Mouse (Mus musculus): ENCODE measurements around the gene Itgav.

DNA sequence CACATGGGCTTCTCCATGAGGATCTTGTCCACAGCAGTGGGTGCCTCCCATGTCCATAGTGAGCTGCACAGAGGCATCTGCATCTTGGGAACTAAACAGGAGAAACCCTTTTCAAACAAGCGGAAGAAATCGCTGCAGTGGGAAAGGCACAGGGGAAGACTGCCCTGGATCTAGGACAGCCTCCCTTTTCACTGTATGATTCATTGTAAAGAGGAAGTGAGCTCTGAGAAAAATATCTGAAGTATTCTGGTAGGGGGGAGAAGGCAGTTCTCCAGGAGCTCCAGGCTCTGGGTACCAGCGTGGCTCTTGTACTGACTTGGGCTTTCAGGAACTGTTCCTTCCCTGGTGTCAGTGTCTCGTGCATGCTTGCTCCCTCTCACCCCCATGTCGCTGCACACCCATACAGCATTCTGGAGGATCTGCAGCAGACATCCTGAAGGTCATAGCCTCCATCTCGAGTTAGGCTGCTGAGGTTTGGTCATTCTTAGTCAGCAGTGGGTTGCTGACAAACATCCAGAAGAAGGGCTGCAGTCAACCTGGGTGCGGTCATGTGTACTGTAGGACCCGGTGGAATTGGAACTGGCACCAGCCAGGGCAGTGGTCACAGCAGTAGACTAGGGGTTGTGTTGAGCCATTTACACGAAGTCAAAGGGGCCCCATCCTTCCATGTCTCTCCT, 20.2 kb downstream of the Itgav start:
- TF ChIP-seq POLR2A (IDR thresholded peaks at IDR 0.05; ENCODE audit: insufficient read depth, low read depth, low read length) = no peak
- no peak for TF ChIP-seq CTCF (IDR thresholded peaks at IDR 0.05; ENCODE audit: insufficient read depth, low read depth, low read length)

All from olfactory bulb, adult 2 months (tissue).